Mouse (Mus musculus) embryonic fibroblast, embryonic 13.5 days (primary cell): ENCODE results near the gene Tns4.

Source experiments
- CTCF ChIP-seq: IDR thresholded peaks from 2 replicates; pipeline ENCODE4 v1.5.1; 2011; ENCODE audit warnings: mild to moderate bottlenecking, control low read depth, low read length, moderate library complexity, borderline replicate concordance; ENCODE audit not compliant: insufficient read depth
- POLR2A ChIP-seq: IDR thresholded peaks from 2 replicates; pipeline ENCODE4 v1.6.1; 2011; ENCODE audit warnings: low read depth, mild to moderate bottlenecking, control low read depth, low read length, moderate library complexity

DNA sequence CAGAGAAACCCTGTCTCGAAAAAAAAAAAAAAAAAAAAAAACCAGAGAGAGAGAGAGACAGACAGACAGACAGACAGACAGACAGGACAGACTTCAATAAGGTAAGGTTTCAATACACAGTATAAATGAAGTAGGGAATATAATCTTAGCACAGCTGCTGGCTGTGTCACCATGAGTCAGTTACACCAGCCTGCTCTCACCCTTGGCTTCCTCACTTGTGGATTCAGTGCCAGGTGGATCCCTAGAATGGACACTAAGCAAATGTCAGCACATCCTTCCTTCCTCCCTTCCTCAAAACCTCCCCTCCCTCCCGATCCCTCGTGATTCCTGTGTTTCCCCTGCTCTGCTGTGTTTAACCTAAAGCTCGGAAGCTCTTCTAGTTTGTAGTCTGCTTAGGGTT, 48.3 kb upstream of the Tns4 start:
- TF ChIP-seq POLR2A (no peak), CTCF (no peak)
